Mouse (Mus musculus) liver (tissue): ENCODE measurements around the gene 1810024B03Rik.
"Not testable (repeated sequence)": the region's sequence is repeated elsewhere in the genome, so short reads cannot be mapped to it uniquely, and the experiment has no call there.

ENCODE experiments used
- DNase-seq: peaks from one replicate; pipeline ENCODE4 v3.0.0-alpha.2; 2020; ENCODE audit warnings: mixed read lengths

The 1810024B03Rik gene

GRCm38 (mm10) chr2:127166261-127166660 is 41.8 kb downstream of the 1810024B03Rik start:
- DNase-seq, result not testable (repeated sequence)

- no peak for DNase-seq
Measured at GRCm38 (mm10) chr2:127165675-127166074, 42.4 kb downstream of the 1810024B03Rik start.

- peak; percentile 32 for DNase-seq
Measured at GRCm38 (mm10) chr2:127145699-127146098, 62.4 kb downstream of the 1810024B03Rik start.

- peak; percentile 96 for DNase-seq
Measured at GRCm38 (mm10) chr2:127143158-127144063, 64.7 kb downstream of the 1810024B03Rik start, which contains the start of gene Itpripl1. Gene Itpripl1 (minus strand): TSS chr2:127143442.

GRCm38 (mm10) chr2:127142577-127143157 is 65.4 kb downstream of the 1810024B03Rik start:
- no peak for DNase-seq

- peak; percentile 58 for DNase-seq
Measured at GRCm38 (mm10) chr2:127142031-127142430, 66.0 kb downstream of the 1810024B03Rik start.

- DNase-seq, result no peak
Measured at GRCm38 (mm10) chr2:127140011-127140410, 68.1 kb downstream of the 1810024B03Rik start.

- DNase-seq, result no peak
Measured at GRCm38 (mm10) chr2:127139605-127140004, 68.5 kb downstream of the 1810024B03Rik start.

GRCm38 (mm10) chr2:127139094-127139493 is 69.0 kb downstream of the 1810024B03Rik start:
- no peak for DNase-seq

- no peak for DNase-seq
Measured at GRCm38 (mm10) chr2:127138449-127138848, 69.6 kb downstream of the 1810024B03Rik start.

GRCm38 (mm10) chr2:127137838-127138420 is 70.2 kb downstream of the 1810024B03Rik start:
- no peak for DNase-seq

- DNase-seq, result peak; percentile 44
Measured at GRCm38 (mm10) chr2:127136979-127137378, 71.1 kb downstream of the 1810024B03Rik start.
